Mouse (Mus musculus): ENCODE measurements around the gene Ptpdc1. TPM values are rescaled to one million over a fixed set of nuclear protein-coding genes. Genes with fewer than 3 reads are reported as not detected.

Gene Ptpdc1
- polyA plus RNA-seq, 1 experiment from 2014 or later = 15.6 TPM

GRCm38 (mm10) chr13:48544867-48545266, 80.6 kb downstream of the Ptpdc1 start:
- Histone ChIP-seq H3K27me3 (replicated peaks; ENCODE audit: control insufficient read depth, insufficient read depth, low read length) (no peaks in the 10 kb centered on the region), H3K4me3 (ENCODE audit: low read depth, low read length) (peak overlapping the region; percentile 94), H3K4me1 (ENCODE audit: control insufficient read depth, insufficient read depth, low read length) (peaks cover 34% of the 10 kb centered on the region), H3K27ac (replicated peaks; ENCODE audit: low read depth, low read length) (peak overlapping the region; percentile 87; the same call in 1 of the 2 replicates), H3K4me2 (ENCODE audit: low read depth, low read length) (peak overlapping the region; percentile 65), H3K36me3 (ENCODE audit: control insufficient read depth, insufficient read depth, low read length) (no peaks in the 10 kb centered on the region), H3K9ac (ENCODE audit: low read depth, low read length) (peak overlapping the region; percentile 80), H3K9me3 (ENCODE audit: control insufficient read depth, low read length) (no peaks in the 10 kb centered on the region)
- no peak for DNase-seq (ENCODE audit: low spot score)
- WGBS = 35% methylated on average over 4 of the region's 4 CpGs
- ATAC-seq (ENCODE audit: low read depth) = no peak

- Histone ChIP-seq H3K27me3 (replicated peaks; ENCODE audit: control insufficient read depth, insufficient read depth, low read length) (no peaks in the 10 kb centered on the region), H3K4me2 (ENCODE audit: low read depth, low read length) (peak overlapping the region; percentile 65), H3K27ac (replicated peaks; ENCODE audit: low read depth, low read length) (no peak overlapping the region), H3K4me3 (ENCODE audit: low read depth, low read length) (peak overlapping the region; percentile 94), H3K9ac (ENCODE audit: low read depth, low read length) (no peak overlapping the region), H3K4me1 (ENCODE audit: control insufficient read depth, insufficient read depth, low read length) (peaks cover 34% of the 10 kb centered on the region), H3K9me3 (ENCODE audit: control insufficient read depth, low read length) (no peaks in the 10 kb centered on the region), H3K36me3 (ENCODE audit: control insufficient read depth, insufficient read depth, low read length) (no peaks in the 10 kb centered on the region)
- ATAC-seq (ENCODE audit: low read depth) (no peak), DNase-seq (ENCODE audit: low spot score) (no peak)
These were observed 81.1 kb downstream of the Ptpdc1 start for GRCm38 (mm10) chr13:48544391-48544790.

- no peak overlapping the region for H3K4me2 ChIP-seq (ENCODE audit: low read depth, low read length)
- no peak overlapping the region for H3K9ac ChIP-seq (ENCODE audit: low read depth, low read length)
- no peaks in the 10 kb centered on the region for H3K9me3 ChIP-seq (ENCODE audit: control insufficient read depth, low read length)
- no peak for ATAC-seq (ENCODE audit: low read depth)
- peaks cover 16% of the 10 kb centered on the region for H3K36me3 ChIP-seq (ENCODE audit: control insufficient read depth, insufficient read depth, low read length)
- peaks cover 28% of the 10 kb centered on the region for H3K4me1 ChIP-seq (ENCODE audit: control insufficient read depth, insufficient read depth, low read length)
- WGBS = 59% methylated on average over 1 of the region's 1 CpGs
- no peak overlapping the region for H3K27ac ChIP-seq (replicated peaks; ENCODE audit: low read depth, low read length)
- H3K4me3 ChIP-seq (ENCODE audit: low read depth, low read length) = no peak overlapping the region
- no peak for DNase-seq (ENCODE audit: low spot score)
- H3K27me3 ChIP-seq (replicated peaks; ENCODE audit: control insufficient read depth, insufficient read depth, low read length) = no peaks in the 10 kb centered on the region
These were observed 85.0 kb downstream of the Ptpdc1 start for GRCm38 (mm10) chr13:48540488-48540887.

- Histone ChIP-seq H3K4me2 (ENCODE audit: low read depth, low read length) (no peak overlapping the region), H3K4me3 (ENCODE audit: low read depth, low read length) (no peak overlapping the region), H3K27ac (replicated peaks; ENCODE audit: low read depth, low read length) (no peak overlapping the region), H3K9ac (ENCODE audit: low read depth, low read length) (no peak overlapping the region), H3K4me1 (ENCODE audit: control insufficient read depth, insufficient read depth, low read length) (no peaks in the 10 kb centered on the region), H3K27me3 (replicated peaks; ENCODE audit: control insufficient read depth, insufficient read depth, low read length) (no peaks in the 10 kb centered on the region), H3K9me3 (ENCODE audit: control insufficient read depth, low read length) (no peaks in the 10 kb centered on the region), H3K36me3 (ENCODE audit: control insufficient read depth, insufficient read depth, low read length) (peaks cover 30% of the 10 kb centered on the region)
- ATAC-seq (ENCODE audit: low read depth) (no peak), DNase-seq (ENCODE audit: low spot score) (no peak)
- 90% methylated on average over 5 of the region's 5 CpGs for WGBS
These were observed 92.0 kb downstream of the Ptpdc1 start for GRCm38 (mm10) chr13:48533441-48533840.

GRCm38 (mm10) chr13:48531448-48531847, 94.0 kb downstream of the Ptpdc1 start:
- no peak overlapping the region for H3K27ac ChIP-seq (replicated peaks; ENCODE audit: low read depth, low read length)
- H3K9ac ChIP-seq (ENCODE audit: low read depth, low read length) = no peak overlapping the region
- H3K36me3 ChIP-seq (ENCODE audit: control insufficient read depth, insufficient read depth, low read length) = peaks cover 22% of the 10 kb centered on the region
- ATAC-seq (ENCODE audit: low read depth) = no peak
- H3K9me3 ChIP-seq (ENCODE audit: control insufficient read depth, low read length) = no peaks in the 10 kb centered on the region
- no peak overlapping the region for H3K4me3 ChIP-seq (ENCODE audit: low read depth, low read length)
- 79% methylated on average over 2 of the region's 2 CpGs for WGBS
- H3K4me1 ChIP-seq (ENCODE audit: control insufficient read depth, insufficient read depth, low read length) = no peaks in the 10 kb centered on the region
- no peak for DNase-seq (ENCODE audit: low spot score)
- no peak overlapping the region for H3K4me2 ChIP-seq (ENCODE audit: low read depth, low read length)
- no peaks in the 10 kb centered on the region for H3K27me3 ChIP-seq (replicated peaks; ENCODE audit: control insufficient read depth, insufficient read depth, low read length)

- Histone ChIP-seq H3K9me3 (ENCODE audit: control insufficient read depth, low read length) (no peaks in the 10 kb centered on the region), H3K36me3 (ENCODE audit: control insufficient read depth, insufficient read depth, low read length) (peaks cover 16% of the 10 kb centered on the region), H3K4me1 (ENCODE audit: control insufficient read depth, insufficient read depth, low read length) (no peaks in the 10 kb centered on the region), H3K27ac (replicated peaks; ENCODE audit: low read depth, low read length) (no peak overlapping the region), H3K4me2 (ENCODE audit: low read depth, low read length) (no peak overlapping the region), H3K4me3 (ENCODE audit: low read depth, low read length) (no peak overlapping the region), H3K27me3 (replicated peaks; ENCODE audit: control insufficient read depth, insufficient read depth, low read length) (no peaks in the 10 kb centered on the region), H3K9ac (ENCODE audit: low read depth, low read length) (no peak overlapping the region)
- DNase-seq (ENCODE audit: low spot score) (peak; percentile 53), ATAC-seq (ENCODE audit: low read depth) (peak; percentile 13; the same call in 1 of the 2 replicates)
- 42% methylated on average over 2 of the region's 2 CpGs for WGBS
These were observed 94.8 kb downstream of the Ptpdc1 start for GRCm38 (mm10) chr13:48530685-48531084.

- DNase-seq (ENCODE audit: low spot score) = no peak
- 51% methylated on average over 2 of the region's 2 CpGs for WGBS
- Histone ChIP-seq H3K27ac (replicated peaks; ENCODE audit: low read depth, low read length) (no peak overlapping the region), H3K9ac (ENCODE audit: low read depth, low read length) (no peak overlapping the region), H3K4me1 (ENCODE audit: control insufficient read depth, insufficient read depth, low read length) (no peaks in the 10 kb centered on the region), H3K4me3 (ENCODE audit: low read depth, low read length) (no peak overlapping the region), H3K4me2 (ENCODE audit: low read depth, low read length) (no peak overlapping the region), H3K9me3 (ENCODE audit: control insufficient read depth, low read length) (no peaks in the 10 kb centered on the region), H3K36me3 (ENCODE audit: control insufficient read depth, insufficient read depth, low read length) (0 out of 2 replicates have a peak, but pooled peaks cover 5% of the 10 kb centered on the region), H3K27me3 (replicated peaks; ENCODE audit: control insufficient read depth, insufficient read depth, low read length) (no peaks in the 10 kb centered on the region)
- ATAC-seq (ENCODE audit: low read depth) = no peak
These were observed 96.4 kb downstream of the Ptpdc1 start for GRCm38 (mm10) chr13:48529028-48529427.

GRCm38 (mm10) chr13:48528123-48528871, 97.2 kb downstream of the Ptpdc1 start:
- 55% methylated on average over 15 of the region's 15 CpGs for WGBS
- no peaks in the 10 kb centered on the region for H3K4me1 ChIP-seq (ENCODE audit: control insufficient read depth, insufficient read depth, low read length)
- ATAC-seq (ENCODE audit: low read depth) (peak; percentile 64; the same call in 1 of the 2 replicates), DNase-seq (ENCODE audit: low spot score) (peak; percentile 89)
- no peak overlapping the region for H3K27ac ChIP-seq (replicated peaks; ENCODE audit: low read depth, low read length)
- no peaks in the 10 kb centered on the region for H3K9me3 ChIP-seq (ENCODE audit: control insufficient read depth, low read length)
- no peak overlapping the region for H3K4me3 ChIP-seq (ENCODE audit: low read depth, low read length)
- H3K27me3 ChIP-seq (replicated peaks; ENCODE audit: control insufficient read depth, insufficient read depth, low read length) = no peaks in the 10 kb centered on the region
- H3K9ac ChIP-seq (ENCODE audit: low read depth, low read length) = no peak overlapping the region
- H3K36me3 ChIP-seq (ENCODE audit: control insufficient read depth, insufficient read depth, low read length) = 0 out of 2 replicates have a peak, but pooled peaks cover 1% of the 10 kb centered on the region
- H3K4me2 ChIP-seq (ENCODE audit: low read depth, low read length) = no peak overlapping the region
